11 mouse cellular contexts compared by ENCODE assay signal in genomic region chr17:44327279-44328146, GRCm38 (mm10).
A peak's percentile ranks its signal among the peaks of the same experiment; 100 is the strongest.
DNase-seq lines count a peak whose midpoint lies in the region; ATAC-seq and TF ChIP-seq lines count a peak whose summit lies in the region.
"Had no signal": no experiment of that assay in that cellular context is flagged by ENCODE, and none has a peak within 500 bp of the region (broad histone marks: within the 10 kb centered on the region; RNA-seq: fewer than 3 reads in every experiment).

No protein-coding gene starts in this region.

- no peaks in the 10 kb centered on the region for H3K9me3 ChIP-seq in lung, embryonic 14.5 days (ENCODE audit: low read depth, low read length)
- H3K9me3 ChIP-seq in embryonic facial prominence, embryonic 13.5 days = no peaks in the 10 kb centered on the region
- H3K9me3 ChIP-seq in intestine, embryonic 15.5 days = no peaks in the 10 kb centered on the region
- no peaks in the 10 kb centered on the region for H3K9me3 ChIP-seq in stomach, embryonic 14.5 days (ENCODE audit: control insufficient read depth, low read depth, low read length)
- H3K9me3 ChIP-seq: heart, embryonic 13.5 days had no signal

- H3K27me3 ChIP-seq in lung, embryonic 14.5 days (ENCODE audit: insufficient read depth, low read length) = no peaks in the 10 kb centered on the region
- H3K27me3 ChIP-seq in embryonic facial prominence, embryonic 13.5 days = no peaks in the 10 kb centered on the region
- no peaks in the 10 kb centered on the region for H3K27me3 ChIP-seq in intestine, embryonic 15.5 days (replicated peaks)
- no peaks in the 10 kb centered on the region for H3K27me3 ChIP-seq in stomach, embryonic 14.5 days (ENCODE audit: control insufficient read depth, insufficient read depth, low read length)
- H3K27me3 ChIP-seq: heart, embryonic 13.5 days had no signal

- H3K9ac ChIP-seq in lung, embryonic 14.5 days = no peak overlapping the region
- H3K9ac ChIP-seq in embryonic facial prominence, embryonic 13.5 days = no peak overlapping the region
- no peak overlapping the region for H3K9ac ChIP-seq in intestine, embryonic 15.5 days
- no peak overlapping the region for H3K9ac ChIP-seq in stomach, embryonic 14.5 days (replicated peaks; ENCODE audit: low read depth, low read length)
- H3K9ac ChIP-seq: heart, embryonic 13.5 days had no signal

- H3K36me3 ChIP-seq in lung, embryonic 14.5 days (ENCODE audit: insufficient read depth) = no peaks in the 10 kb centered on the region
- no peaks in the 10 kb centered on the region for H3K36me3 ChIP-seq in embryonic facial prominence, embryonic 13.5 days
- no peaks in the 10 kb centered on the region for H3K36me3 ChIP-seq in intestine, embryonic 15.5 days
- no peaks in the 10 kb centered on the region for H3K36me3 ChIP-seq in stomach, embryonic 14.5 days (ENCODE audit: control insufficient read depth, insufficient read depth, low read length)
- H3K36me3 ChIP-seq: heart, embryonic 13.5 days had no signal

- ATAC-seq in lung, embryonic 14.5 days (ENCODE audit: insufficient read depth) = no peak
- ATAC-seq in embryonic facial prominence, embryonic 13.5 days (ENCODE audit: insufficient number of reproducible peaks, insufficient read depth, low FRiP score, low TSS enrichment, low read depth) = peak; percentile 59; the same call in 1 of the 2 replicates
- ATAC-seq in intestine, embryonic 15.5 days = no peak
- no peak for ATAC-seq in stomach, embryonic 14.5 days (ENCODE audit: insufficient number of reproducible peaks, insufficient read depth, low FRiP score, low read depth)
- no peak for ATAC-seq in inflammation-experienced regulatory T-cells, adult 6 months

- H3K4me1 ChIP-seq in lung, embryonic 14.5 days (ENCODE audit: insufficient read depth) = 0 out of 2 replicates have a peak, but pooled peaks cover 3% of the 10 kb centered on the region
- no peaks in the 10 kb centered on the region for H3K4me1 ChIP-seq in lung, adult 2 months (ENCODE audit: control insufficient read depth, insufficient read depth, low read length)
- peaks cover 14% of the 10 kb centered on the region for H3K4me1 ChIP-seq in embryonic facial prominence, embryonic 13.5 days
- H3K4me1 ChIP-seq in intestine, embryonic 15.5 days (replicated peaks) = peaks cover 3% of the 10 kb centered on the region; the same call in 1 of the 2 replicates
- H3K4me1 ChIP-seq in stomach, embryonic 14.5 days (ENCODE audit: control insufficient read depth, insufficient read depth, low read length) = no peaks in the 10 kb centered on the region; the same call in 1 of the 2 replicates
- H3K4me1 ChIP-seq: heart, embryonic 13.5 days had no signal

- no peak for TF ChIP-seq POLR2A in lung, adult 2 months (IDR thresholded peaks at IDR 0.05; ENCODE audit: borderline replicate concordance, extremely low read depth, low read depth, low read length)

- peak; percentile 12 for DNase-seq in lung, embryonic 14.5 days
- DNase-seq in lung, adult 2 months = no peak
- no peak for DNase-seq in gastrocnemius, postnatal 14 days
- no peak for DNase-seq in adrenal gland, postnatal 14 days
- DNase-seq: cerebellum, adult 11 months; kidney, postnatal 10 days had no signal

- H3K4me3 ChIP-seq in lung, embryonic 14.5 days (ENCODE audit: low read depth, low read length) = no peak overlapping the region
- H3K4me3 ChIP-seq in lung, adult 2 months (replicated peaks; ENCODE audit: extremely low read depth, low read depth, low read length) = no peak overlapping the region
- H3K4me3 ChIP-seq in embryonic facial prominence, embryonic 13.5 days = peak overlapping the region; percentile 9; the same call in 1 of the 2 replicates
- no peak overlapping the region for H3K4me3 ChIP-seq in intestine, embryonic 15.5 days (replicated peaks)
- H3K4me3 ChIP-seq in stomach, embryonic 14.5 days (ENCODE audit: low read depth, low read length) = no peak overlapping the region
- H3K4me3 ChIP-seq: heart, embryonic 13.5 days had no signal

- TF ChIP-seq CTCF in lung, embryonic 14.5 days (IDR thresholded peaks at IDR 0.05; ENCODE audit: low read depth) = no peak
- no peak for TF ChIP-seq CTCF in lung, adult 2 months (IDR thresholded peaks at IDR 0.05; ENCODE audit: insufficient read depth, low read length)

- no peak overlapping the region for H3K27ac ChIP-seq in lung, embryonic 14.5 days (ENCODE audit: low read depth)
- H3K27ac ChIP-seq in embryonic facial prominence, embryonic 13.5 days = peak overlapping the region; percentile 84
- no peak overlapping the region for H3K27ac ChIP-seq in intestine, embryonic 15.5 days
- 0 out of 2 replicates have a peak overlapping the region, but pooled peaks have one; percentile 23 for H3K27ac ChIP-seq in stomach, embryonic 14.5 days (ENCODE audit: low read length)
- H3K27ac ChIP-seq: heart, embryonic 13.5 days had no signal

- 33% methylated on average over 10 of the region's 10 CpGs for WGBS in lung, embryonic 14.5 days
- WGBS in lung, adult 2 months = 48% methylated on average over 10 of the region's 10 CpGs
- WGBS in embryonic facial prominence, embryonic 13.5 days = 15% methylated on average over 10 of the region's 10 CpGs
- WGBS in intestine, embryonic 15.5 days = 33% methylated on average over 10 of the region's 10 CpGs
- WGBS in stomach, embryonic 14.5 days = 28% methylated on average over 10 of the region's 10 CpGs

- H3K4me2 ChIP-seq in lung, embryonic 14.5 days = peak overlapping the region; percentile 42
- peak overlapping the region; percentile 47 for H3K4me2 ChIP-seq in embryonic facial prominence, embryonic 13.5 days
- peak overlapping the region; percentile 44 for H3K4me2 ChIP-seq in intestine, embryonic 15.5 days (replicated peaks)
- H3K4me2 ChIP-seq in stomach, embryonic 14.5 days (replicated peaks; ENCODE audit: low read depth, low read length) = peak overlapping the region; percentile 6; the same call in 1 of the 2 replicates
- H3K4me2 ChIP-seq: heart, embryonic 13.5 days had no signal

- intact Hi-C loops in gastrocnemius, postnatal 14 days (cut with DNase I; ENCODE audit: low total_unique reads) = no loop called here

Comparison
In these comparisons a context has a peak if more than half of its experiments do, and no peak if none do; other contexts are left out.
1. H3K27ac ChIP-seq: peak in embryonic facial prominence, embryonic 13.5 days (single experiment) and stomach, embryonic 14.5 days (single experiment); none in lung, embryonic 14.5 days (single experiment) and intestine, embryonic 15.5 days (single experiment).
2. Peak in every context shown above with its lines, with median percentiles within 50 percentile points of each other: H3K4me2 ChIP-seq.